23 mouse cellular contexts compared by ENCODE assay signal in genomic region chr15:81889175-81889574, GRCm38 (mm10). TPM values are rescaled to one million over a fixed set of nuclear protein-coding genes. Genes with fewer than 3 reads are reported as not detected.
DNase-seq lines count a peak whose midpoint lies in the region; ATAC-seq and TF ChIP-seq lines count a peak whose summit lies in the region.
"Had no signal": no experiment of that assay in that cellular context is flagged by ENCODE, and none has a peak within 500 bp of the region (broad histone marks: within the 10 kb centered on the region; RNA-seq: fewer than 3 reads in every experiment).

No protein-coding gene starts in this region.

- no peak overlapping the region for H3K9ac ChIP-seq in liver, adult 2 months (ENCODE audit: low read depth, low read length)
- 0 out of 2 replicates have a peak overlapping the region, but pooled peaks have one; percentile 4 for H3K9ac ChIP-seq in liver, embryonic 13.5 days
- no peak overlapping the region for H3K9ac ChIP-seq in lung, postnatal 0 days (replicated peaks; ENCODE audit: low read depth)
- H3K9ac ChIP-seq: embryonic facial prominence, embryonic 13.5 days; forebrain, embryonic 15.5 days; heart, embryonic 15.5 days; lung, embryonic 14.5 days had no signal

- no peak for ATAC-seq in liver, embryonic 13.5 days (ENCODE audit: low read depth)
- ATAC-seq in lung, postnatal 0 days, result no peak
- ATAC-seq: forebrain, embryonic 15.5 days; hindbrain, postnatal 0 days; intestine, postnatal 0 days had no signal

- peaks cover 35% of the 10 kb centered on the region for H3K36me3 ChIP-seq in liver, adult 2 months (ENCODE audit: control insufficient read depth, insufficient read depth, low read length)
- H3K36me3 ChIP-seq in liver, embryonic 13.5 days, result peaks cover 58% of the 10 kb centered on the region
- H3K36me3 ChIP-seq in lung, postnatal 0 days (ENCODE audit: insufficient read depth, low read length), result peaks cover 14% of the 10 kb centered on the region; the same call in 1 of the 2 replicates

- H3K4me1 ChIP-seq in liver, adult 2 months (ENCODE audit: control insufficient read depth, insufficient read depth, low read length), result peaks cover 22% of the 10 kb centered on the region
- peaks cover 57% of the 10 kb centered on the region for H3K4me1 ChIP-seq in liver, embryonic 13.5 days (replicated peaks)
- H3K4me1 ChIP-seq in lung, postnatal 0 days (ENCODE audit: insufficient read depth, low read depth, low read length), result no peaks in the 10 kb centered on the region
- H3K4me1 ChIP-seq: embryonic facial prominence, embryonic 13.5 days; forebrain, embryonic 15.5 days; hindbrain, embryonic 10.5 days; midbrain, embryonic 10.5 days had no signal

- no peak for TF ChIP-seq CTCF in gastrocnemius, adult 2 months (IDR thresholded peaks at IDR 0.05)
- no peak for TF ChIP-seq CTCF in liver, adult 2 months (IDR thresholded peaks at IDR 0.05; ENCODE audit: low read depth, low read length)
- no peak for TF ChIP-seq CTCF in lung, postnatal 0 days (IDR thresholded peaks at IDR 0.05)

- H3K27me3 ChIP-seq in liver, adult 2 months (ENCODE audit: control insufficient read depth, insufficient read depth, low read length), result no peaks in the 10 kb centered on the region
- H3K27me3 ChIP-seq in liver, embryonic 13.5 days, result no peaks in the 10 kb centered on the region
- H3K27me3 ChIP-seq in lung, postnatal 0 days (replicated peaks; ENCODE audit: insufficient read depth, low read length), result no peaks in the 10 kb centered on the region
- H3K27me3 ChIP-seq: CH12.LX; embryonic facial prominence, embryonic 13.5 days; forebrain, embryonic 15.5 days; heart, embryonic 15.5 days had no signal

- no peak for TF ChIP-seq EP300 in lung, postnatal 0 days (IDR thresholded peaks at IDR 0.05)

- H3K79me2 ChIP-seq in liver, adult 2 months (ENCODE audit: control insufficient read depth, insufficient read depth, low read length), result peaks cover 36% of the 10 kb centered on the region

- intact Hi-C loops in gastrocnemius, adult 2 months (cut with DNase I), result no loop called here

- no peaks in the 10 kb centered on the region for H3K9me3 ChIP-seq in liver, embryonic 13.5 days (replicated peaks)
- no peaks in the 10 kb centered on the region for H3K9me3 ChIP-seq in lung, postnatal 0 days (ENCODE audit: low read length)
- H3K9me3 ChIP-seq: embryonic facial prominence, embryonic 13.5 days; forebrain, embryonic 15.5 days; heart, embryonic 15.5 days; hindbrain, embryonic 10.5 days; midbrain, embryonic 10.5 days had no signal

- 52% methylated on average over 7 of the region's 7 CpGs for WGBS in liver, adult 2 months
- WGBS in liver, embryonic 13.5 days (ENCODE audit: insufficient replicate concordance), result 84% methylated on average over 7 of the region's 7 CpGs
- WGBS in lung, postnatal 0 days, result 90% methylated on average over 7 of the region's 7 CpGs

- TF ChIP-seq POLR2A in liver, adult 2 months (IDR thresholded peaks at IDR 0.05; ENCODE audit: extremely low read depth, insufficient read depth, low read length), result no peak

- DNase-seq in gastrocnemius, adult 2 months, result peak; percentile 83
- no peak for DNase-seq in gastrocnemius, postnatal 10 days
- DNase-seq in liver, adult 2 months (ENCODE audit: extremely low read depth, low read depth, low spot score), result peak; percentile 54
- no peak for DNase-seq in liver
- peak; percentile 31 to 58 for DNase-seq in cerebellum, postnatal 14 days
- DNase-seq in liver, embryonic 13.5 days, result no peak
- DNase-seq in embryo, embryonic 11 days, result no peak
- DNase-seq in lung, postnatal 0 days (ENCODE audit: low spot score), result no peak
- DNase-seq: adrenal gland, postnatal 25 days; lung, embryonic 14.5 days; lung, postnatal 4 days; right cerebral cortex, postnatal 25 days; thymus, adult 2 months had no signal

- H3K4me3 ChIP-seq in gastrocnemius, adult 2 months, result peak overlapping the region; percentile 17; the same call in 1 of the 2 replicates
- H3K4me3 ChIP-seq in liver, adult 2 months (ENCODE audit: insufficient read depth, low read depth, low read length), result no peak overlapping the region
- no peak overlapping the region for H3K4me3 ChIP-seq in liver, embryonic 13.5 days (replicated peaks)
- H3K4me3 ChIP-seq in lung, postnatal 0 days (ENCODE audit: low read depth, low read length), result no peak overlapping the region
- H3K4me3 ChIP-seq: embryonic facial prominence, embryonic 13.5 days; forebrain, embryonic 15.5 days; heart, embryonic 15.5 days; hindbrain, embryonic 10.5 days; midbrain, embryonic 10.5 days had no signal

- peak overlapping the region; percentile 85 for H3K27ac ChIP-seq in gastrocnemius, adult 2 months
- no peak overlapping the region for H3K27ac ChIP-seq in liver, adult 2 months (replicated peaks; ENCODE audit: insufficient read depth, low read depth, low read length)
- H3K27ac ChIP-seq in liver, embryonic 13.5 days, result peak overlapping the region; percentile 30
- no peak overlapping the region for H3K27ac ChIP-seq in lung, postnatal 0 days (ENCODE audit: low read length)
- H3K27ac ChIP-seq: embryonic facial prominence, embryonic 13.5 days; forebrain, embryonic 15.5 days; heart, embryonic 15.5 days; hindbrain, embryonic 10.5 days; hindbrain, postnatal 0 days; midbrain, embryonic 10.5 days had no signal

- H3K4me2 ChIP-seq in liver, embryonic 13.5 days, result no peak overlapping the region
- no peak overlapping the region for H3K4me2 ChIP-seq in lung, postnatal 0 days (replicated peaks; ENCODE audit: low read depth, low read length)
- H3K4me2 ChIP-seq: embryonic facial prominence, embryonic 13.5 days; forebrain, embryonic 15.5 days; heart, embryonic 15.5 days; lung, embryonic 14.5 days had no signal

RNA-seq across cellular contexts. Expression of gene Aco2, which starts 17.1 kb away (rescaled TPM):
- total RNA-seq in gastrocnemius, adult 2 months (2021), result 1,000 to 10,000 TPM; 1,155 to 1,439 TPM
- 100 to 1,000 TPM; 789 to 874 TPM for total RNA-seq in gastrocnemius, postnatal 10 days (2021)
- 170 and 187 TPM in 2 replicates for total RNA-seq in liver, adult 2 months (2014; rRNA removed)
- polyA plus RNA-seq in liver, adult 2 months (2012; rRNA removed), result 127 TPM in 2 replicates
- polyA plus RNA-seq in liver, embryonic 13.5 days (2015; fragmentation: Nextera tagmentation; extraction: Ambion mirVana), result 105 and 122 TPM in 2 replicates
- polyA plus RNA-seq in lung, postnatal 0 days (2015; fragmentation: Nextera tagmentation; extraction: Ambion mirVana), result 89.2 and 90.8 TPM in 2 replicates

RNA-seq across cellular contexts. Expression of gene Phf5a, which starts 17.5 kb away (rescaled TPM):
- 10 to 100 TPM; 38.4 to 39.9 TPM for total RNA-seq in gastrocnemius, adult 2 months (2021)
- 10 to 100 TPM; 37.4 to 39.6 TPM for total RNA-seq in gastrocnemius, postnatal 10 days (2021)
- total RNA-seq in liver, adult 2 months (2014; rRNA removed), result 12.3 and 15.6 TPM in 2 replicates
- 27.5 and 28.7 TPM in 2 replicates for polyA plus RNA-seq in liver, adult 2 months (2012; rRNA removed)
- polyA plus RNA-seq in liver, embryonic 13.5 days (2015; fragmentation: Nextera tagmentation; extraction: Ambion mirVana), result 132 and 139 TPM in 2 replicates
- polyA plus RNA-seq in lung, postnatal 0 days (2015; fragmentation: Nextera tagmentation; extraction: Ambion mirVana), result 80.3 and 88.8 TPM in 2 replicates

RNA-seq across cellular contexts. Expression of gene Tob2, which starts 30.6 kb away (rescaled TPM):
- total RNA-seq in gastrocnemius, adult 2 months (2021), result 100 to 1,000 TPM; 151 to 205 TPM
- 10 to 100 TPM; 38.1 to 80.4 TPM for total RNA-seq in gastrocnemius, postnatal 10 days (2021)
- 15.8 and 25.6 TPM in 2 replicates for total RNA-seq in liver, adult 2 months (2014; rRNA removed)
- polyA plus RNA-seq in liver, adult 2 months (2012; rRNA removed), result 20.9 and 21.6 TPM in 2 replicates
- 9.0 and 11.9 TPM in 2 replicates for polyA plus RNA-seq in liver, embryonic 13.5 days (2015; fragmentation: Nextera tagmentation; extraction: Ambion mirVana)
- 24.8 and 30.0 TPM in 2 replicates for polyA plus RNA-seq in lung, postnatal 0 days (2015; fragmentation: Nextera tagmentation; extraction: Ambion mirVana)

RNA-seq across cellular contexts. Expression of gene Polr3h, which starts 36.9 kb away (rescaled TPM):
- 1 to 10 TPM; 6.4 to 7.6 TPM for total RNA-seq in gastrocnemius, adult 2 months (2021)
- 10 to 100 TPM in 1 of 2 experiments, 1 to 10 TPM in 1; 8.2 to 12.1 TPM for total RNA-seq in gastrocnemius, postnatal 10 days (2021)
- 6.4 and 7.3 TPM in 2 replicates for total RNA-seq in liver, adult 2 months (2014; rRNA removed)
- polyA plus RNA-seq in liver, adult 2 months (2012; rRNA removed), result 6.8 and 8.3 TPM in 2 replicates
- polyA plus RNA-seq in liver, embryonic 13.5 days (2015; fragmentation: Nextera tagmentation; extraction: Ambion mirVana), result 77.5 and 82.6 TPM in 2 replicates
- 41.8 and 43.1 TPM in 2 replicates for polyA plus RNA-seq in lung, postnatal 0 days (2015; fragmentation: Nextera tagmentation; extraction: Ambion mirVana)

RNA-seq across cellular contexts. Expression of gene Csdc2, which starts 47.4 kb away (rescaled TPM):
- 1 to 10 TPM; 1.6 to 2.1 TPM for total RNA-seq in gastrocnemius, adult 2 months (2021)
- total RNA-seq in gastrocnemius, postnatal 10 days (2021), result 1 to 10 TPM; 5.7 to 6.0 TPM
- total RNA-seq in liver, adult 2 months (2014; rRNA removed), result 0.09 and 0.13 TPM in 2 replicates
- 0.35 and 0.80 TPM in 2 replicates for polyA plus RNA-seq in liver, adult 2 months (2012; rRNA removed)
- 1.0 and 1.1 TPM in 2 replicates for polyA plus RNA-seq in liver, embryonic 13.5 days (2015; fragmentation: Nextera tagmentation; extraction: Ambion mirVana)
- 3.8 TPM in 2 replicates for polyA plus RNA-seq in lung, postnatal 0 days (2015; fragmentation: Nextera tagmentation; extraction: Ambion mirVana)
- total RNA-seq: MEL; neutrophil, adult 5-6 weeks had no signal

Comparison
In these comparisons a context has a peak if more than half of its experiments do, and no peak if none do; other contexts are left out.
1. DNase-seq: peak in gastrocnemius, adult 2 months (single experiment), liver, adult 2 months (single experiment) and cerebellum, postnatal 14 days (2 of 2); none in gastrocnemius, postnatal 10 days (single experiment), liver (single experiment), liver, embryonic 13.5 days (single experiment), embryo, embryonic 11 days (single experiment) and lung, postnatal 0 days (single experiment).
2. H3K27ac ChIP-seq: peak in gastrocnemius, adult 2 months (single experiment) and liver, embryonic 13.5 days (single experiment); none in liver, adult 2 months (single experiment) and lung, postnatal 0 days (single experiment).